In genomic region chr4:97891611-97892010, GRCm38 (mm10) we compare ENCODE assay signal across 19 mouse cellular contexts.
DNase-seq lines count a peak whose midpoint lies in the region; ATAC-seq and TF ChIP-seq lines count a peak whose summit lies in the region.
"Had no signal": no experiment of that assay in that cellular context is flagged by ENCODE, and none has a peak within 500 bp of the region (broad histone marks: within the 10 kb centered on the region; RNA-seq: fewer than 3 reads in every experiment).

No protein-coding gene starts in this region.

- 77% methylated on average over 1 of the region's 1 CpGs for WGBS in heart, embryonic 13.5 days
- WGBS in liver, embryonic 16.5 days (ENCODE audit: insufficient replicate concordance), result 44% methylated on average over 1 of the region's 1 CpGs
- 70% methylated on average over 1 of the region's 1 CpGs for WGBS in liver, postnatal 0 days (ENCODE audit: insufficient replicate concordance)

- no peak overlapping the region for H3K9ac ChIP-seq in heart, embryonic 13.5 days
- no peak overlapping the region for H3K9ac ChIP-seq in liver, embryonic 16.5 days (ENCODE audit: low read depth, low read length)
- H3K9ac ChIP-seq in liver, postnatal 0 days (replicated peaks), result no peak overlapping the region
- H3K9ac ChIP-seq: embryonic facial prominence, embryonic 12.5 days; heart, embryonic 12.5 days; hindbrain, embryonic 14.5 days had no signal

- no peaks in the 10 kb centered on the region for H3K27me3 ChIP-seq in heart, embryonic 13.5 days (replicated peaks)
- no peaks in the 10 kb centered on the region for H3K27me3 ChIP-seq in liver, embryonic 16.5 days (ENCODE audit: control insufficient read depth, insufficient read depth, low read depth, low read length)
- H3K27me3 ChIP-seq in liver, postnatal 0 days (ENCODE audit: insufficient read depth, low read length), result no peaks in the 10 kb centered on the region
- H3K27me3 ChIP-seq: CH12.LX; embryonic facial prominence, embryonic 12.5 days; heart, embryonic 12.5 days had no signal

- no peaks in the 10 kb centered on the region; the same call in 1 of the 2 replicates for H3K36me3 ChIP-seq in heart, embryonic 13.5 days
- no peaks in the 10 kb centered on the region for H3K36me3 ChIP-seq in liver, embryonic 16.5 days (ENCODE audit: control insufficient read depth, insufficient read depth)
- H3K36me3 ChIP-seq in liver, postnatal 0 days (replicated peaks; ENCODE audit: insufficient read depth, low read length), result no peaks in the 10 kb centered on the region
- H3K36me3 ChIP-seq: embryonic facial prominence, embryonic 12.5 days; heart, embryonic 12.5 days had no signal

- 0 out of 2 replicates have a peak overlapping the region, but pooled peaks have one; percentile 15 for H3K27ac ChIP-seq in heart, embryonic 13.5 days (replicated peaks)
- peak overlapping the region; percentile 4; the same call in 1 of the 2 replicates for H3K27ac ChIP-seq in liver, embryonic 16.5 days (ENCODE audit: low read length)
- no peak overlapping the region for H3K27ac ChIP-seq in liver, postnatal 0 days (ENCODE audit: low read depth)
- H3K27ac ChIP-seq: embryonic facial prominence, embryonic 12.5 days; hindbrain, embryonic 14.5 days had no signal

- ATAC-seq in heart, embryonic 13.5 days (ENCODE audit: extremely low read depth, insufficient number of reproducible peaks, low FRiP score, low TSS enrichment), result no peak
- ATAC-seq in liver, embryonic 16.5 days (ENCODE audit: low read depth), result no peak
- ATAC-seq in liver, postnatal 0 days, result no peak; the same call in 1 of the 2 replicates
- ATAC-seq: activated CD4-positive, CD25-positive, alpha-beta regulatory T cell, adult 4 months; forebrain, embryonic 16.5 days; intestine, postnatal 0 days had no signal

- no peak overlapping the region for H3K4me3 ChIP-seq in heart, embryonic 13.5 days
- no peak overlapping the region for H3K4me3 ChIP-seq in liver, embryonic 16.5 days (ENCODE audit: low read depth, low read length)
- no peak overlapping the region for H3K4me3 ChIP-seq in liver, postnatal 0 days (ENCODE audit: low read depth, low read length)
- H3K4me3 ChIP-seq: embryonic facial prominence, embryonic 12.5 days; heart, embryonic 12.5 days had no signal

- no peak overlapping the region for H3K4me2 ChIP-seq in heart, embryonic 13.5 days
- no peak overlapping the region for H3K4me2 ChIP-seq in liver, embryonic 16.5 days (ENCODE audit: low read depth, low read length)
- no peak overlapping the region for H3K4me2 ChIP-seq in liver, postnatal 0 days (ENCODE audit: low read depth, low read length)
- H3K4me2 ChIP-seq: embryonic facial prominence, embryonic 12.5 days; heart, embryonic 12.5 days; hindbrain, embryonic 14.5 days had no signal

- no peak for TF ChIP-seq CTCF in liver, postnatal 0 days (IDR thresholded peaks at IDR 0.05; ENCODE audit: low read depth)

- H3K4me1 ChIP-seq in heart, embryonic 13.5 days, result peaks cover 56% of the 10 kb centered on the region
- H3K4me1 ChIP-seq in liver, embryonic 16.5 days (ENCODE audit: control insufficient read depth, low read depth, low read length), result peaks cover 6% of the 10 kb centered on the region
- peaks cover 16% of the 10 kb centered on the region for H3K4me1 ChIP-seq in liver, postnatal 0 days (ENCODE audit: insufficient read depth)
- H3K4me1 ChIP-seq: embryonic facial prominence, embryonic 12.5 days had no signal

- no peaks in the 10 kb centered on the region for H3K9me3 ChIP-seq in heart, embryonic 13.5 days
- H3K9me3 ChIP-seq in liver, embryonic 16.5 days (replicated peaks; ENCODE audit: control insufficient read depth, low read length), result no peaks in the 10 kb centered on the region
- H3K9me3 ChIP-seq in liver, postnatal 0 days (ENCODE audit: low read length), result no peaks in the 10 kb centered on the region
- H3K9me3 ChIP-seq: embryonic facial prominence, embryonic 12.5 days; heart, embryonic 12.5 days had no signal

- no peak for TF ChIP-seq EP300 in liver, postnatal 0 days (IDR thresholded peaks at IDR 0.05; ENCODE audit: low read depth)

- DNase-seq in heart, adult 18-20 months, result no peak
- DNase-seq in liver, postnatal 0 days, result no peak
- peak; percentile 85 for DNase-seq in Muller cell, postnatal 12 days (ENCODE audit: inconsistent ontology term)
- no peak for DNase-seq in natural killer cell, adult 2 months (ENCODE audit: low spot score in 2 of 2)
- DNase-seq: adrenal gland, postnatal 14 days; cerebellum, adult 11-12 months; cerebellum, adult 9-10 months; cerebellum, postnatal 25 days; gastrocnemius, postnatal 14 days; heart, postnatal 10 days had no signal
